Mouse (Mus musculus): Measurements from ENCODE around the gene Fam208a. TPM values are rescaled to one million over a fixed set of nuclear protein-coding genes. Genes with fewer than 3 reads are reported as not detected.

Fam208a gene
- total RNA-seq, 2 experiments from 2014 or later: 66.2 to 66.9 TPM

DNA sequence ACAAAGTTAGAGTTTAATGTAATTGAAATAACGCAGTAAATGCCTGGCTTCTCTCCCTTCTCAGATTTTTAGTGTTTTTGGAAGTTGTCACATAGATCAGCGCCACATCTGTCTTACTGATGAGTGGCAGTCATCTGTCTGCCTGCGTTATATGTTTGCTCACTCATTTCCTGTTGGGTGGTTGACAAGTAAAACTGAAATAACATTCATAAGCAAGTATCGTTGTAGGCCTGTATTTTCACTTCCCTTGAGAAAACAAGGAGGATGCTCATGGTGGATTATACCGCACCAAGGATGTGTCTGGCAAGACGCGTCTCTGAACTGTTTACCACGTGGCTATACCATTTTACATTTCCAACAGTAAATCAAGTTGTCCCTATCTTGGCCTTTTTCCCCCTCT is 15.9 kb upstream of the Fam208a start:
- ATAC-seq (replicated peaks; ENCODE audit: low FRiP score, poor library complexity, severe bottlenecking): no peak

DNA sequence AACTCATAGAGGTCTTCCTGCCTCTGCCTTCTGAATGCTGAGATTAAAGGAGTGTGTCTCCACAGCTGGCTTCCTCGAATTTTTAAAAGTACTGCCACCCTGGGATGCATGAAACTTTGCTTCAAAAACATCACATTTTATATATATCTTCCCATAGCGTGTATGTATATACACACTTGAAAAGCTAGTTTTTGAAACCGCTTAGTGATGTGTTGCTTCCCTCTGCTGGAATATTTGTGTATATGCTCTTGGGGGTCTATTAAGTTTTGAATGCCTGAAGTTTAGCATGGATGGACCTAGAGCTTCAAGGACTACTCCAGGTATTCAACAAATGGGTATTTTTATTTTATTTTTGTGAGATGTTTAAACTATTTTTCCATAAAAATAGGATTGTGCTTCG is 14.7 kb upstream of the Fam208a start:
- no peak for ATAC-seq (replicated peaks; ENCODE audit: low FRiP score, poor library complexity, severe bottlenecking)

DNA sequence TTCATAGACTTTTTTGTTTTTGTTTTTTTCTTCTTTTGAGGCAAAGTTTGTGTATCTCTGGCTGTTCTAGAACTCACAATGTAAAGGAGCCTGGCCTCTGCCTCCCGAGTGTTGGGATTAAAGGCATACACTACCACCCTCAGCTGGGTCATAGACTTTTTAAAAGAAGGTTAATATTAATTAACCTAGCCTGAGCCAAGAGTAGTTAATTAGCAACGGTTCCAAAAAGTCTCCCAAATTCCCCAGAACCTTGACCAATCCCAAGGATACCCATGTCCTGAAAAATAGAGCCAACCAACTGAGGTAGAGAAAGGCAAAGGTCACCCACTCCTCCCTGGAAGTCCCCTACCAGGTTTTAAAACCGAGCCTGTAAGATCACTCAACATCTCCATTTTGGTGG is 7.8 kb upstream of the Fam208a start:
- ATAC-seq (replicated peaks; ENCODE audit: low FRiP score, poor library complexity, severe bottlenecking): no peak

GRCm38 (mm10) chr14:27422301-27422700 is 6.3 kb upstream of the Fam208a start:
- no peak for ATAC-seq (replicated peaks; ENCODE audit: low FRiP score, poor library complexity, severe bottlenecking)

GRCm38 (mm10) chr14:27428973-27429711 is 508 bp downstream of the Fam208a start:
- peak; percentile 85 for ATAC-seq (replicated peaks; ENCODE audit: low FRiP score, poor library complexity, severe bottlenecking)

GRCm38 (mm10) chr14:27430280-27430679 is 1.6 kb downstream of the Fam208a start:
- no peak for ATAC-seq (replicated peaks; ENCODE audit: low FRiP score, poor library complexity, severe bottlenecking)

- no peak for ATAC-seq (replicated peaks; ENCODE audit: low FRiP score, poor library complexity, severe bottlenecking)
These were observed 3.4 kb downstream of the Fam208a start for GRCm38 (mm10) chr14:27432064-27432463.

- ATAC-seq (replicated peaks; ENCODE audit: low FRiP score, poor library complexity, severe bottlenecking): no peak
These were observed 7.5 kb downstream of the Fam208a start for GRCm38 (mm10) chr14:27436116-27436515.

- no peak for ATAC-seq (replicated peaks; ENCODE audit: low FRiP score, poor library complexity, severe bottlenecking)
These were observed 8.2 kb downstream of the Fam208a start for GRCm38 (mm10) chr14:27436826-27437225.

- no peak for ATAC-seq (replicated peaks; ENCODE audit: low FRiP score, poor library complexity, severe bottlenecking)
These were observed 12.3 kb downstream of the Fam208a start for GRCm38 (mm10) chr14:27440921-27441320.

GRCm38 (mm10) chr14:27444851-27445281 is 16.2 kb downstream of the Fam208a start:
- ATAC-seq (replicated peaks; ENCODE audit: low FRiP score, poor library complexity, severe bottlenecking): no peak

DNA sequence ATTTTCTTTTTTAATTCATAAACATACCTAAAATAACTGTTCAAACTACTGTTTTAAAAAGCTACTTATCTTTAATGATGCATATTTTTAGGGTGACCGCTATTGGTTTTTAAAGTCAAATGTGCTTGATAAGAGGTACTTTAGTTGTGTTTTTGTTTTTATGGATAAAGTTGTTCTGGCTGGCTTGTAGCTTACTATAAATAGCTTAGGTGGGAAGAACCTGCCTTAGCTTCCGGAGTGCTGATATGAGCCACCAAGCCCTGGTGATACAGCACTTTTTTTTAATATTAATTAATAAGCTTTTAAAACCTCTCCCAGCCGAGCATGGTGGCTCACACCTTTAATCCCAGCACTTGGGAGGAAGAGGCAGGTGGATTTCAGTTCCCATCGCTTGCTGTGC is 18.3 kb downstream of the Fam208a start:
- no peak for ATAC-seq (replicated peaks; ENCODE audit: low FRiP score, poor library complexity, severe bottlenecking)

- ATAC-seq (replicated peaks; ENCODE audit: low FRiP score, poor library complexity, severe bottlenecking): no peak
These were observed 62.8 kb downstream of the Fam208a start for GRCm38 (mm10) chr14:27491399-27491798.

GRCm38 (mm10) chr14:27493516-27493915 is 64.9 kb downstream of the Fam208a start:
- no peak for ATAC-seq (replicated peaks; ENCODE audit: low FRiP score, poor library complexity, severe bottlenecking)

DNA sequence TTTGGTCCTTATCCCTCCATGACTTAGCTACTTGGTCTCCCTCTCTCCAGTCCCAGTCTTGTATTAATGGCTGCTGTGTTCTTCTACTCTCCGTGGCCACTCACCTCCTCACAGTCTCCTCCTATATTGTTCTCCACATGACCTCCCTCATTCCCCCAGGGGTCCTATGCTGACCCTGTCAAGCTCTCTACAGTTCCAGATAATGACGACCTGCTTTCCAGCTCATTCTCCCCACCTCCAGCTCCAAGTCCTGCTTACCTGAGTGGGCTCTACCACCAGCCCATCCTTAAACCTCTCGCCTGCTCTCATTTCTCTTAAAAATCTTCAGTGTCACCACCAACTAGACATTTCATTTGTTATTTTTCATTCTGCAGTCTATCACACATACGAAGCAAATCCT is 72.5 kb downstream of the Fam208a start:
- no peak for ATAC-seq (replicated peaks; ENCODE audit: low FRiP score, poor library complexity, severe bottlenecking)

DNA sequence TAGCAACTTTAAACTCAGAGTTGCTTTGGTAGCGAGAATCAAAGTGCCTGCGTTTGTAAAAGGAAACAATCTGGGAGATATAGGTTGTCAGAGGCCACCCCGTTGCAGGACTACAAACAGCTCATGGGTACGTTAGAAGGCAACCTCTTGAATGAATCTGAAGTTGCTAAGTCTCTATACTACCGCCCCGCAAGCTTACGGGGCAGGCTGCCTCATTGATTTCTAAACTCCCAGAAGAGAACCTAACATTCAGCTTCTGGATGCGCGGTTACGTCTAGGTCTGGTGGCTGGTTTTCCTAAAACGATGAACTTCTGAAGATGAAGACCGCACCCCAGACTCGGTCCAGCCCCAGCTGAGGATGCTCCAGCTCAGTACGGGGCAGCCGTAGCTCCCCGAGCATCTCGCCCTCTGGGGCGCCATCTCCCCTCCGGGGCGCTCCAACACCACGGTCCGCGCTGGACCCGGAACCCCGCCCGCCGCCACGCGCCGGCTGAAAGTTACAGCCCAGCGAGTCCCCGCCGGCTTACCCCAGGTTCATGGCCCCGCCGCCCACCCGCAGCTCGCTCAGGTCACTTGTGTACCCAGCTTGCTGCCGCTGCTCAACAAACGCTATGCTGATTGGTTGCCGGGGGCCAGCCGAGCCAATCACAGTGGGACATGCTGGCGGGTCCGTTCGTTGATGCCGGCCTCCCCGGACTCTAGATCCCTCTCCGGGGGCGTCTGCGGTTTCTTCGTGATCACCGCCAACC is 79.4 kb downstream of the Fam208a start, which contains the start of gene Ccdc66:
Ccdc66 (minus strand) TSS at position 567 of the 750 bp plus-strand sequence.
- peak; percentile 94 for ATAC-seq (replicated peaks; ENCODE audit: low FRiP score, poor library complexity, severe bottlenecking)

DNA sequence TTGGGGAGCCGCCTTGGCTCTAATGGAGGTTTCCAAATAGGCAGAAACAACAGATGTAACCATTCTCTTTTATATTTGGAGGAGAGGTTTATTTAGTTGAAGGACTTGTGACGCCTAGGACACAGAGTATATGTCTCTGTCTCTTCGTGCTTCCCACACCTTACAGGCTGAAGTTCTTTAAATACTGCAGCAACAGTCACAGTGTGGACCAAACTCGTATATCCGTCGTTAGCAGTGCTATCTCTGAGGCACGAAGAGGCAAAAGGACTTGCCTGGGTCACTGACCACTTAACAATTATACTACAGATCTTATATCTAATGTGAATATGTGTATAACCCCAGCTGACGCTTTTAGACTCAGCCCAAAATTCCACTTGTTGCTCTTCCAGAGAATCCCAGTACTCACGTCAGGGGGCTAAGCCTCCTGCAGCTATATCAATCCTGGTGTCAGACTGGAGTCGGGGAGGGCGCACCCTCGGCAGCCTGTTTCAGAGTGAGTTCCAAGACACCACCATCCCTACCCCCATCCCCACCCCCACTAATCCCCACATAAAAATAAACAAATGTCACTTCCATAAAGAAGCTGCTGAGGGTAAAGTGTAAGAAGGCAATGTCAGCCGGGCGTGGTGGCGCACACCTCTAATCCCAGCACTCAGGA is 80.1 kb downstream of the Fam208a start:
- peak; percentile 50 for ATAC-seq (replicated peaks; ENCODE audit: low FRiP score, poor library complexity, severe bottlenecking)

GRCm38 (mm10) chr14:27524541-27524940 is 95.9 kb downstream of the Fam208a start:
- no peak for ATAC-seq (replicated peaks; ENCODE audit: low FRiP score, poor library complexity, severe bottlenecking)
